Mouse (Mus musculus) liver, embryonic 14.5 days (tissue): Measurements from ENCODE around the gene Mrpl1. TPM values are rescaled to one million over a fixed set of nuclear protein-coding genes. Genes with fewer than 3 reads are reported as not detected.

Experiments
- ATAC-seq: fragments of 200-750 bp; cut with Nextera tagmentation; 2 replicates; pipeline ENCODE4 v1.8.0; 2017; ENCODE audit warnings: moderate number of reproducible peaks, mild to moderate bottlenecking, moderate library complexity; ENCODE audit not compliant: insufficient read depth
- DNase-seq, 3 experiments: peaks; one replicate each; pipeline ENCODE4 v3.0.0-alpha.2; 2012 to 2013; ENCODE audit warnings: low read depth in 3 of 3, low spot score in 3 of 3
- H3K27ac ChIP-seq: fragments of 300-500 bp; sonication (generic); 2 replicates; pipeline ENCODE4 v1.5.1; 2014; ENCODE audit warnings: moderate library complexity, mild to moderate bottlenecking, control low read depth, inconsistent platforms
- H3K27me3 ChIP-seq: fragments of 300-500 bp; sonication (generic); 2 replicates; pipeline ENCODE4 v1.6.1; 2014; ENCODE audit warnings: mild to moderate bottlenecking, low read length, moderate library complexity; ENCODE audit not compliant: control insufficient read depth, insufficient read depth
- H3K36me3 ChIP-seq: fragments of 300-500 bp; sonication (generic); replicated peaks from 2 replicates; pipeline ENCODE4 v1.6.1; 2014; ENCODE audit warnings: low read depth; ENCODE audit not compliant: control insufficient read depth, insufficient read depth
- H3K4me1 ChIP-seq, 2 experiments: fragments of 200-500 bp in 1 of 2; fragments of 300-500 bp in 1 of 2; sonication (generic) in 1 of 2; replicated peaks; 2 replicates each; pipeline ENCODE4 v1.6.1; 2012 to 2014; ENCODE audit warnings: antibody characterized with exemption in 1 of 2, inconsistent platforms in 1 of 2, low read length in 1 of 2; ENCODE audit not compliant: control insufficient read depth in 2 of 2, insufficient read depth in 2 of 2
- H3K4me2 ChIP-seq: fragments of 300-500 bp; sonication (generic); 2 replicates; pipeline ENCODE4 v1.6.1; 2014; ENCODE audit warnings: low read depth, mild to moderate bottlenecking, control low read depth, moderate library complexity
- H3K4me3 ChIP-seq, 2 experiments: fragments of 200-500 bp in 1 of 2; fragments of 300-500 bp in 1 of 2; sonication (generic) in 1 of 2; 2 replicates each; pipeline ENCODE4 v1.5.1; 2012 to 2014; ENCODE audit warnings: low read depth in 2 of 2, low read length in 2 of 2, mild to moderate bottlenecking in 2 of 2, control low read depth in 1 of 2, inconsistent platforms in 1 of 2, moderate library complexity in 1 of 2; ENCODE audit not compliant: insufficient read depth in 1 of 2
- H3K9ac ChIP-seq: fragments of 300-500 bp; sonication (generic); replicated peaks from 2 replicates; pipeline ENCODE4 v1.6.1; 2014; ENCODE audit warnings: mild to moderate bottlenecking, control low read depth, moderate library complexity
- H3K9me3 ChIP-seq: fragments of 300-500 bp; sonication (generic); 2 replicates; pipeline ENCODE4 v1.6.1; 2016; ENCODE audit warnings: low read length, mixed read lengths; ENCODE audit not compliant: control insufficient read depth
- CTCF ChIP-seq: IDR thresholded peaks from 2 replicates; pipeline ENCODE4 v1.5.1; 2016; ENCODE audit warnings: antibody characterized with exemption, low read depth, control low read depth
- EP300 ChIP-seq: IDR thresholded peaks from 2 replicates; pipeline ENCODE4 v1.6.1; 2016; ENCODE audit warnings: antibody characterized with exemption, low read depth
- WGBS: fragments of 180-500 bp; shearing (Covaris S2); extraction: QIAGEN DNeasy Blood & Tissue Kit; methylation state at CpG from one replicate; pipeline ENCODE4 v1.1.7; 2014; ENCODE audit not compliant: insufficient replicate concordance; 5-methylcytosine and 5-hydroxymethylcytosine counted together
- polyA plus RNA-seq, 2 experiments: library from polyadenylated mRNA; depleted of rRNA in 1 of 2; stranded (reverse) in 1 of 2; unstranded in 1 of 2; fragments of >200 nt; fragmentation: Nextera tagmentation in 1 of 2; extraction: Ambion mirVana in 1 of 2; gene quantifications; 2 replicates each; pipeline versions ENCODE4 v1.2.1 to v1.2.3; 2012 to 2014

Gene Mrpl1
- polyA plus RNA-seq, 2 experiments = 6.0 to 14.7 TPM

- Histone ChIP-seq H3K9ac (no peak overlapping the region), H3K9me3 (no peaks in the 10 kb centered on the region), H3K4me3 (no peak overlapping the region), H3K4me2 (no peak overlapping the region), H3K27me3 (no peaks in the 10 kb centered on the region), H3K4me1 (no peaks in the 10 kb centered on the region), H3K27ac (no peak overlapping the region), H3K36me3 (no peaks in the 10 kb centered on the region)
- TF ChIP-seq CTCF (no peak), EP300 (no peak)
- 83% methylated on average over 3 of the region's 3 CpGs for WGBS
- ATAC-seq (no peak), DNase-seq (no peak)
These were observed 45.9 kb downstream of the Mrpl1 start for GRCm38 (mm10) chr5:96255166-96255565.

GRCm38 (mm10) chr5:96258210-96258609 is 48.9 kb downstream of the Mrpl1 start:
- H3K36me3 ChIP-seq = peaks cover 3% of the 10 kb centered on the region; the same call in 1 of the 2 replicates
- no peak overlapping the region for H3K4me3 ChIP-seq
- H3K4me1 ChIP-seq = no peaks in the 10 kb centered on the region
- no peak overlapping the region for H3K4me2 ChIP-seq
- H3K27me3 ChIP-seq = no peaks in the 10 kb centered on the region
- TF ChIP-seq CTCF = no peak
- no peak for TF ChIP-seq EP300
- no peak for DNase-seq
- H3K9ac ChIP-seq = no peak overlapping the region
- WGBS = 75% methylated on average over 5 of the region's 5 CpGs
- H3K27ac ChIP-seq = no peak overlapping the region
- H3K9me3 ChIP-seq = no peaks in the 10 kb centered on the region
- no peak for ATAC-seq

GRCm38 (mm10) chr5:96267017-96267702 is 57.9 kb downstream of the Mrpl1 start:
- H3K9me3 ChIP-seq = no peaks in the 10 kb centered on the region
- H3K27me3 ChIP-seq = no peaks in the 10 kb centered on the region
- H3K4me1 ChIP-seq = no peaks in the 10 kb centered on the region
- peak; percentile 9 to 22 (median 12) for DNase-seq
- peaks cover 3% of the 10 kb centered on the region for H3K36me3 ChIP-seq
- ATAC-seq = no peak
- H3K9ac ChIP-seq = no peak overlapping the region
- no peak overlapping the region for H3K27ac ChIP-seq
- TF ChIP-seq EP300 (no peak), CTCF (peak; percentile 47; the same call in 1 of the 2 replicates)
- H3K4me2 ChIP-seq = no peak overlapping the region
- WGBS = 37% methylated on average over 3 of the region's 3 CpGs
- no peak overlapping the region for H3K4me3 ChIP-seq

DNA sequence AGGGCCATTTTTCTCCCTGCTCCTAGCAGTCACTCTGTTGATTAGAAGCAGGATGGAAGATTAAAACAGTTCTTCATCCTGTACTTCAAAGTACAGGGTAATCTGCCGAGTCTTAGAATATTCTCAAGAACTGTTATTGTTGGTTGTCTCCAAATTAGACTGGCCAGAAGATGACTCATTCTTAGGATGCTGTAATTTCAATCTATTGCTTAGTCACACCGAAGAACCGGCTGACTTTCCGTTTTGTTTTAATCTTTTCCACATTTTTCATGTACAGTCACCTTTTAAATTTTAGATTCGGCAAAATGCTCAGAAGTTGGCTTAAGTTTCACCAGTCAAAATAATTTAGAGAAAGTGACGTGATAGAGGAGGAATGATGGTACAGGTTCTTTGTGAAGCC is 61.8 kb downstream of the Mrpl1 start:
- ATAC-seq (no peak), DNase-seq (no peak)
- Histone ChIP-seq H3K4me3 (no peak overlapping the region), H3K4me2 (no peak overlapping the region), H3K9ac (no peak overlapping the region), H3K4me1 (no peaks in the 10 kb centered on the region), H3K27me3 (no peaks in the 10 kb centered on the region), H3K9me3 (no peaks in the 10 kb centered on the region), H3K36me3 (no peaks in the 10 kb centered on the region), H3K27ac (no peak overlapping the region)
- WGBS = 76% methylated on average over 6 of the region's 6 CpGs
- no peak for TF ChIP-seq CTCF
- no peak for TF ChIP-seq EP300

DNA sequence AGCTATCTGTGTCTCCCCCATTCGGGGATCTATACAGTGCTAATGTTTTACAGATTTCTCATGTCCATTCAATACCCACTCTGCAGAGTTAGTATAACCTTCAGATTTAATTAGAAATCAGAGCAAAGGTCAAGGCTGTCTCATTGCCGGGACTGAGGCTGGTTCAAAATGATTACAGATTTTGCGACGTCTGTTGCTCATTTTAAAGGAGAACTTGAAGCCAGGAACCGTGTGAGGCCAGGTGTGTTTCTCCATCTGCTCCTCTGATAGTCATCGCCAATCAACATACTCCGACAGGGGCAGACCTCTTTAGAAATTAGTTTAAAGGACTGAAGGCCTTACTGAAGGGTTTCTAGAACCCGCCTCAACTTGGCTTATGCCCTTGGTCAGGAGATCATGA is 96.5 kb downstream of the Mrpl1 start:
- H3K4me1 ChIP-seq = no peaks in the 10 kb centered on the region
- no peak overlapping the region for H3K9ac ChIP-seq
- WGBS = 65% methylated on average over 8 of the region's 8 CpGs
- no peak for ATAC-seq
- H3K4me2 ChIP-seq = no peak overlapping the region
- no peaks in the 10 kb centered on the region for H3K27me3 ChIP-seq
- H3K27ac ChIP-seq = no peak overlapping the region
- no peak for DNase-seq
- no peaks in the 10 kb centered on the region for H3K36me3 ChIP-seq
- TF ChIP-seq CTCF (no peak), EP300 (no peak)
- no peak overlapping the region for H3K4me3 ChIP-seq
- no peaks in the 10 kb centered on the region for H3K9me3 ChIP-seq
